ENCODE assay signal across 11 mouse cellular contexts in the genomic region with DNA sequence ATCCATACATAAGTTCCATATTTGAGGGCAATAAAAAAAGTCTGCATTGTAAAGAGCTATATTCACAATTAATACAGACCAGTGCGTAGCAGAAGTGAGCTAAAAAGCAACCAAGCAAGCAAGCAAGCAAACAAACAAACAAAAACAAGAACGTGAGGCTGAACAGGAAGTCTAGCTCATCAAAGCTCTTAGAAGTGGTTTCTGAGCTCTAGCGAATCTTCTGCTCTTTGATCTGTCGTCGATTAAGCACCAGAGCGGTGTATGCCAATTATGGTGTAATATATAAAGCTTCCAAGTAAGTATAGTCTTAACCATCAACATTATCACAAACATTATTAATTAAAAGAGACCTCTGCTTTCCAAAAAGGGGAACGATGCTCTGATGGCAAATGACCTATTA.
"Had no signal": no experiment of that assay in that cellular context is flagged by ENCODE, and none has a peak within 500 bp of the region (broad histone marks: within the 10 kb centered on the region; RNA-seq: fewer than 3 reads in every experiment).

No protein-coding gene starts in this region.

- ATAC-seq: midbrain, embryonic 15.5 days had no signal

- DNase-seq: kidney, adult 2 months; kidney, postnatal 25 days; layer of hippocampus, postnatal 36 days; liver, embryonic 13.5 days; lung, adult 2 months; retina, postnatal 1 day; right cerebral cortex, postnatal 25 days; spleen, adult 18-20 months; thymus, adult 18-20 months; thymus, postnatal 14 days had no signal
